Mouse (Mus musculus) CH12.LX (cell line): Measurements from ENCODE around the gene Dcps. TPM values are rescaled to one million over a fixed set of nuclear protein-coding genes. Genes with fewer than 3 reads are reported as not detected.

Experiments used
- DNase-seq: peaks from one replicate; pipeline ENCODE4 v3.0.0-alpha.2; 2013; ENCODE audit errors: extremely low read depth
- H3K27ac ChIP-seq: 2 replicates; pipeline ENCODE4 v1.5.1; 2012; ENCODE audit warnings: low read depth, mild to moderate bottlenecking, control low read depth, moderate library complexity; ENCODE audit not compliant: insufficient read depth
- H3K27me3 ChIP-seq: replicated peaks from 2 replicates; pipeline ENCODE3; 2012; ENCODE audit warnings: inconsistent platforms
- H3K36me3 ChIP-seq, 2 experiments: replicated peaks in 1 of 2; 2 replicates each; pipeline versions ENCODE3 to v1.6.1; 2012; ENCODE audit warnings: inconsistent platforms in 1 of 2, low read length in 1 of 2, mild to moderate bottlenecking in 1 of 2, mixed read lengths in 1 of 2, moderate library complexity in 1 of 2; ENCODE audit not compliant: control insufficient read depth in 1 of 2, insufficient read depth in 1 of 2
- H3K4me1 ChIP-seq, 2 experiments: 2 replicates each; pipeline ENCODE4 v1.6.1; 2012; ENCODE audit warnings: inconsistent platforms in 1 of 2, moderate library complexity in 1 of 2; ENCODE audit not compliant: insufficient read depth in 2 of 2, control insufficient read depth in 1 of 2
- H3K4me2 ChIP-seq: 2 replicates; pipeline ENCODE4 v1.6.1; 2012; ENCODE audit warnings: low read depth, mild to moderate bottlenecking, control low read depth; ENCODE audit not compliant: poor library complexity, insufficient read depth, severe bottlenecking
- H3K4me3 ChIP-seq, 3 experiments: fragments of 150-350 bp in 1 of 3; sonication (generic) in 1 of 3; replicated peaks in 1 of 3; 2 replicates each; pipeline versions ENCODE3 to v1.5.1; 2011 to 2012; ENCODE audit warnings: low read depth in 2 of 3, low read length in 2 of 3, mild to moderate bottlenecking in 2 of 3, moderate library complexity in 2 of 3, control low read depth in 1 of 3, improper control_type of control experiment in 1 of 3, inconsistent platforms in 1 of 3, mixed read lengths in 1 of 3; ENCODE audit not compliant: poor library complexity in 1 of 3
- H3K79me2 ChIP-seq: replicated peaks from 2 replicates; pipeline ENCODE4 v1.6.1; 2012; ENCODE audit warnings: mild to moderate bottlenecking, moderate library complexity; ENCODE audit not compliant: control insufficient read depth, poor library complexity, insufficient read depth, severe bottlenecking; ENCODE audit errors: extremely low read depth
- H3K9ac ChIP-seq: 2 replicates; pipeline ENCODE4 v1.6.1; 2012; ENCODE audit warnings: low read depth, mild to moderate bottlenecking, control low read depth, moderate library complexity; ENCODE audit not compliant: insufficient read depth
- H3K9me3 ChIP-seq: replicated peaks from 2 replicates; pipeline ENCODE3; 2012; ENCODE audit warnings: low read length, inconsistent platforms, mixed read lengths
- BHLHE40 ChIP-seq: IDR thresholded peaks from 2 replicates; pipeline ENCODE4 v1.6.1; 2011; ENCODE audit warnings: mild to moderate bottlenecking, low read depth, low read length, improper control_type of control experiment
- CHD1 ChIP-seq: IDR thresholded peaks from 2 replicates; pipeline ENCODE4 v1.6.1; 2012; ENCODE audit warnings: low read depth, low read length, improper control_type of control experiment, inconsistent platforms
- CHD2 ChIP-seq: IDR thresholded peaks from 2 replicates; pipeline ENCODE4 v1.6.1; 2011; ENCODE audit warnings: low read length, improper control_type of control experiment
- CTCF ChIP-seq, 2 experiments: IDR thresholded peaks in 1 of 2; conservative IDR thresholded peaks in 1 of 2; 2 replicates each; pipeline ENCODE4 v1.5.1; 2011 to 2012; ENCODE audit warnings: low read depth in 2 of 2, low read length in 2 of 2, improper control_type of control experiment in 1 of 2, inconsistent platforms in 1 of 2, mild to moderate bottlenecking in 1 of 2, moderate library complexity in 1 of 2
- E2F4 ChIP-seq: IDR thresholded peaks from 2 replicates; pipeline ENCODE4 v1.6.1; 2011; ENCODE audit warnings: low read depth, low read length, improper control_type of control experiment; ENCODE audit not compliant: insufficient replicate concordance
- ELF1 ChIP-seq: IDR thresholded peaks from 2 replicates; pipeline ENCODE4 v1.6.1; 2014; ENCODE audit warnings: low read depth, mild to moderate bottlenecking, inconsistent platforms, low read length, improper control_type of control experiment
- EP300 ChIP-seq: IDR thresholded peaks from 2 replicates; pipeline ENCODE4 v1.6.1; 2011; ENCODE audit warnings: low read length, improper control_type of control experiment
- ETS1 ChIP-seq: conservative IDR thresholded peaks from 2 replicates; pipeline ENCODE4 v1.6.1; 2012; ENCODE audit warnings: low read depth, mild to moderate bottlenecking, inconsistent platforms, low read length, improper control_type of control experiment, moderate library complexity
- GABPA ChIP-seq: IDR thresholded peaks from 2 replicates; pipeline ENCODE4 v1.6.1; 2012; ENCODE audit warnings: low read depth, low read length, improper control_type of control experiment, inconsistent platforms; ENCODE audit not compliant: insufficient replicate concordance
- HCFC1 ChIP-seq: IDR thresholded peaks from 2 replicates; pipeline ENCODE4 v1.6.1; 2012; ENCODE audit warnings: low read depth, mild to moderate bottlenecking, inconsistent platforms, low read length, improper control_type of control experiment
- IRF4 ChIP-seq: IDR thresholded peaks from 2 replicates; pipeline ENCODE4 v1.6.1; 2014; ENCODE audit warnings: low read depth, mild to moderate bottlenecking, inconsistent platforms, low read length, improper control_type of control experiment
- JUN ChIP-seq: IDR thresholded peaks from 2 replicates; pipeline ENCODE4 v1.6.1; 2011; ENCODE audit warnings: low read depth, mild to moderate bottlenecking, low read length, improper control_type of control experiment, moderate library complexity; ENCODE audit not compliant: insufficient read depth
- JUND ChIP-seq: conservative IDR thresholded peaks from 2 replicates; pipeline ENCODE4 v1.6.1; 2011; ENCODE audit warnings: low read depth, low read length, improper control_type of control experiment
- KAT2A ChIP-seq: IDR thresholded peaks from 2 replicates; pipeline ENCODE4 v1.6.1; 2012; ENCODE audit warnings: low read length, improper control_type of control experiment, inconsistent platforms; ENCODE audit not compliant: insufficient replicate concordance
- MAFK ChIP-seq: IDR thresholded peaks from 2 replicates; pipeline ENCODE4 v1.6.1; 2011; ENCODE audit warnings: low read length, improper control_type of control experiment; ENCODE audit not compliant: insufficient replicate concordance
- MAX ChIP-seq: IDR thresholded peaks from 2 replicates; pipeline ENCODE4 v1.6.1; 2011; ENCODE audit warnings: low read length, improper control_type of control experiment
- MAZ ChIP-seq: IDR thresholded peaks from 2 replicates; pipeline ENCODE4 v1.6.1; 2012; ENCODE audit warnings: low read depth, mild to moderate bottlenecking, inconsistent platforms, low read length, improper control_type of control experiment, moderate library complexity
- MEF2A ChIP-seq: IDR thresholded peaks from 2 replicates; pipeline ENCODE4 v1.6.1; 2014; ENCODE audit warnings: low read depth, mild to moderate bottlenecking, inconsistent platforms, low read length, improper control_type of control experiment, borderline replicate concordance
- MXI1 ChIP-seq: IDR thresholded peaks from 2 replicates; pipeline ENCODE4 v1.6.1; 2011; ENCODE audit warnings: mild to moderate bottlenecking, low read depth, low read length, improper control_type of control experiment
- MYC ChIP-seq: IDR thresholded peaks from 2 replicates; pipeline ENCODE4 v1.6.1; 2011; ENCODE audit warnings: low read depth, mild to moderate bottlenecking, improper control_type of control experiment, low read length
- NELFE ChIP-seq: IDR thresholded peaks from 2 replicates; pipeline ENCODE4 v1.6.1; 2011; ENCODE audit warnings: low read depth, low read length, improper control_type of control experiment
- NRF1 ChIP-seq: IDR thresholded peaks from 2 replicates; pipeline ENCODE4 v1.6.1; 2014; ENCODE audit warnings: low read depth, mild to moderate bottlenecking, inconsistent platforms, low read length, improper control_type of control experiment, moderate library complexity
- PAX5 ChIP-seq: IDR thresholded peaks from 2 replicates; pipeline ENCODE4 v1.6.1; 2012; ENCODE audit warnings: low read length, inconsistent platforms, mixed read lengths
- POLR2A ChIP-seq: IDR thresholded peaks from 2 replicates; pipeline ENCODE4 v1.6.1; 2011; ENCODE audit warnings: low read depth, mild to moderate bottlenecking, improper control_type of control experiment, low read length
- POLR2AphosphoS2 ChIP-seq: IDR thresholded peaks from 2 replicates; pipeline ENCODE4 v1.6.1; 2011; ENCODE audit warnings: low read depth, low read length, improper control_type of control experiment
- RAD21 ChIP-seq: IDR thresholded peaks from 2 replicates; pipeline ENCODE4 v1.6.1; 2011; ENCODE audit warnings: low read depth, mild to moderate bottlenecking, low read length, improper control_type of control experiment, moderate library complexity
- RCOR1 ChIP-seq: conservative IDR thresholded peaks from 2 replicates; pipeline ENCODE4 v1.6.1; 2012; ENCODE audit warnings: low read depth, mild to moderate bottlenecking, inconsistent platforms, low read length, improper control_type of control experiment
- SIN3A ChIP-seq: IDR thresholded peaks from 2 replicates; pipeline ENCODE4 v1.6.1; 2012; ENCODE audit warnings: low read length, improper control_type of control experiment, inconsistent platforms
- SMC3 ChIP-seq: IDR thresholded peaks from 2 replicates; pipeline ENCODE4 v1.6.1; 2011; ENCODE audit warnings: low read depth, low read length, improper control_type of control experiment
- TBP ChIP-seq: conservative IDR thresholded peaks from 2 replicates; pipeline ENCODE4 v1.6.1; 2011; ENCODE audit warnings: low read depth, low read length, improper control_type of control experiment
- TCF12 ChIP-seq: IDR thresholded peaks from 2 replicates; pipeline ENCODE4 v1.6.1; 2014; ENCODE audit warnings: low read depth, mild to moderate bottlenecking, inconsistent platforms, low read length, improper control_type of control experiment
- UBTF ChIP-seq: IDR thresholded peaks from 2 replicates; pipeline ENCODE4 v1.6.1; 2012; ENCODE audit warnings: low read depth, mild to moderate bottlenecking, inconsistent platforms, low read length, improper control_type of control experiment, moderate library complexity
- USF1 ChIP-seq: IDR thresholded peaks from 2 replicates; pipeline ENCODE4 v1.6.1; 2014; ENCODE audit warnings: low read depth, mild to moderate bottlenecking, inconsistent platforms, low read length, improper control_type of control experiment
- ZC3H11A ChIP-seq: IDR thresholded peaks from 2 replicates; pipeline ENCODE4 v1.6.1; 2012; ENCODE audit warnings: low read depth, mild to moderate bottlenecking, inconsistent platforms, low read length, improper control_type of control experiment
- ZKSCAN1 ChIP-seq: IDR thresholded peaks from 2 replicates; pipeline ENCODE4 v1.6.1; 2012; ENCODE audit warnings: low read depth, inconsistent platforms, low read length, improper control_type of control experiment, borderline replicate concordance
- ZMIZ1 ChIP-seq: IDR thresholded peaks from 2 replicates; pipeline ENCODE4 v1.6.1; 2012; ENCODE audit warnings: low read depth, mild to moderate bottlenecking, inconsistent platforms, low read length, improper control_type of control experiment
- ZNF384 ChIP-seq: IDR thresholded peaks from 2 replicates; pipeline ENCODE4 v1.6.1; 2012; ENCODE audit warnings: low read depth, low read length, improper control_type of control experiment, inconsistent platforms
- dilution Hi-C: fragments of 300-500 bp; cut with MboI; formaldehyde crosslinking; loops from 2 replicates; pipeline ENCODE4 v1.14.3; 2020; ENCODE audit warnings: low sequenced_read_pairs; ENCODE audit not compliant: extremely low pct_unique_long_range_greater_than_20kb, extremely low pct_ligation_motif_present
- in situ Hi-C: fragments of 300-500 bp; cut with MboI; formaldehyde crosslinking; loops from 3 replicates; pipeline ENCODE4 v1.14.3; 2019; ENCODE audit warnings: low sequenced_read_pairs, low pct_ligation_motif_present, low pct_unique_long_range_greater_than_20kb, mixed read lengths
- polyA plus RNA-seq: library from polyadenylated mRNA; unstranded; fragments of >175 nt; gene quantifications from 2 replicates; pipeline ENCODE4 v1.2.1, GENCODE M21; 2012; ENCODE audit warnings: low read depth; ENCODE audit not compliant: insufficient read length
- total RNA-seq, 2 experiments: library from RNA; depleted of rRNA; stranded (reverse); fragments of 300-350 nt in 1 of 2; fragments of >200 nt in 1 of 2; gene quantifications; 2 replicates each; pipeline ENCODE4 v1.2.3; 2012 to 2014

Gene Dcps
- total and polyA plus RNA-seq, 3 experiments, result 64.3 to 113 (median 94.3) TPM

GRCm38 (mm10) chr9:35198351-35198750 lies 22.5 kb upstream of the Dcps start:
- H3K9me3 ChIP-seq, result no peaks in the 10 kb centered on the region
- H3K4me3 ChIP-seq, result peak overlapping the region; percentile 70 to 86 (median 77)
- TF ChIP-seq SMC3, result no peak
- no peak; the same call in 1 of the 2 replicates for TF ChIP-seq MXI1
- peak; percentile 39; the same call in 1 of the 2 replicates for TF ChIP-seq NELFE
- peak; percentile 57; the same call in 1 of the 2 replicates for TF ChIP-seq POLR2AphosphoS2
- TF ChIP-seq BHLHE40, result peak; percentile 57
- TF ChIP-seq ZNF384, result no peak; the same call in 1 of the 2 replicates
- no peak for TF ChIP-seq USF1
- TF ChIP-seq JUND, result peak; percentile 77
- no peak for TF ChIP-seq E2F4
- peak; percentile 76 for TF ChIP-seq TBP
- TF ChIP-seq SIN3A, result peak; percentile 60; the same call in 1 of the 2 replicates
- TF ChIP-seq PAX5, result no peak
- TF ChIP-seq ETS1, result peak; percentile 61; the same call in 1 of the 2 replicates
- peak; percentile 85 for TF ChIP-seq EP300
- TF ChIP-seq ELF1, result no peak
- TF ChIP-seq CHD2, result no peak
- no peak for TF ChIP-seq NRF1
- peak; percentile 64 for TF ChIP-seq POLR2A
- no peak for TF ChIP-seq CHD1
- TF ChIP-seq RAD21, result no peak; the same call in 1 of the 2 replicates
- TF ChIP-seq ZMIZ1, result no peak; the same call in 1 of the 2 replicates
- TF ChIP-seq CTCF (conservative IDR thresholded peaks at IDR 0.05 in 1 of 2, IDR thresholded peaks at IDR 0.05 in 1 of 2; ENCODE audit: low read depth in 2 of 2, low read length in 2 of 2), result no peak
- TF ChIP-seq ZKSCAN1, result no peak
- TF ChIP-seq MEF2A, result no peak
- no peak for TF ChIP-seq GABPA
- TF ChIP-seq RCOR1, result no peak
- TF ChIP-seq MAX, result 0 out of 2 replicates have a peak, but pooled peaks have one; percentile 24
- TF ChIP-seq UBTF, result no peak
- peak; percentile 95 for TF ChIP-seq MAFK
- TF ChIP-seq HCFC1, result no peak
- TF ChIP-seq MAZ, result no peak
- TF ChIP-seq ZC3H11A, result no peak
- TF ChIP-seq JUN, result peak; percentile 51; the same call in 1 of the 2 replicates
- peak; percentile 64 for TF ChIP-seq TCF12
- TF ChIP-seq IRF4, result peak; percentile 72
- TF ChIP-seq KAT2A, result no peak
- no peak; the same call in 1 of the 2 replicates for TF ChIP-seq MYC
- peaks cover 22% of the 10 kb centered on the region for H3K79me2 ChIP-seq
- peak overlapping the region; percentile 82 for H3K27ac ChIP-seq
- dilution Hi-C loops, result no loop called here
- H3K27me3 ChIP-seq, result no peaks in the 10 kb centered on the region
- in situ Hi-C loops, result no loop called here
- peak overlapping the region; percentile 35 for H3K4me2 ChIP-seq
- peak; percentile 80 for DNase-seq
- H3K4me1 ChIP-seq, result peaks cover 0 to 42% of the 10 kb centered on the region in 2 experiments; a peak in 2 of 4 replicates
- peak overlapping the region; percentile 83 for H3K9ac ChIP-seq
- H3K36me3 ChIP-seq, result peaks cover under 1 to 28% of the 10 kb centered on the region in 2 experiments
